Mouse (Mus musculus): ENCODE results near the gene 1520401A03Rik.

- no peak for TF ChIP-seq EP300 (IDR thresholded peaks at IDR 0.05; ENCODE audit: low read depth)
- no peak for TF ChIP-seq CTCF (IDR thresholded peaks at IDR 0.05; ENCODE audit: low read depth)
Measured at GRCm38 (mm10) chr17:23681086-23681485, 41.5 kb downstream of the 1520401A03Rik start.
